Mouse (Mus musculus): Measurements from ENCODE around the gene Tmem240. TPM values are rescaled to one million over a fixed set of nuclear protein-coding genes. Genes with fewer than 3 reads are reported as not detected.
"Not testable (repeated sequence)": the region's sequence is repeated elsewhere in the genome, so short reads cannot be mapped to it uniquely, and the experiment has no call there.

Tmem240 gene
- polyA plus RNA-seq (2015; fragmentation: Nextera tagmentation; extraction: Ambion mirVana) = 11.6 and 12.0 TPM in 2 replicates

DNA sequence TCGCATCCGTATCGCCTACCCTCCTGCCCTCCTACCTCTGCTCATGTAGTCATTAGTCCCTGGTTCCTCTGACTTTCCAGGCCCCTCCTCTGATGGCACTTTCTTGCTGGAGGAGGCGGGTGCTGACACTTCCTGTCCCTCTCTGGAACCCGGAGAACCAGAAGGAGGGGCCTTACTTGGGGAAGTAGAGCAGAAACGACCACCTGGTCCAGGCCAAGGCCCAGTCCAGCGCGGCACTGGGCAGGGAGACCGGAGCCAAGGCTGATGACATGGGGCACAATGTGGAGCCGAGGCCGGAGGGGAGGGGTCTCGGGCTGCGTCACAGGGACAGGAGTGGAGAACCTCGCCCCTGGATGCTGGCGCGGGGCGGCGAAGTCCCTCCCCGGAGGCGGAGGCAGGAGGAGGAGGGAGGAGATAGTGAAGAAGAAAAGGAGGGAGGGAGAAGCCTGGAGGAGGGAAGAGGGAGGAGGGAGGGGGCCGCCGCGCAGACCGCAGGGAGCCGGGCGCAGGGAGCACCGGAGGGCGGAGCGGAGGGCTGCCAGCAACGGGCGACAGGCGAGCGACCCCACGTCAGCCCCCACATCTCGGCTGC is at the start of gene Tmem240:
Gene Tmem240 (plus strand): TSS at position 451 of the 592 bp plus-strand sequence.
- Histone ChIP-seq H3K9me3 (no peaks in the 10 kb centered on the region), H3K4me1 (replicated peaks) (peaks cover 41% of the 10 kb centered on the region), H3K4me3 (peak within 1 kb of the TSS; percentile 81), H3K36me3 (peaks cover 32% of the 10 kb centered on the region), H3K9ac (peak within 1 kb of the TSS; percentile 96), H3K4me2 (peak within 1 kb of the TSS; percentile 96), H3K27me3 (no peaks in the 10 kb centered on the region), H3K27ac (peak within 1 kb of the TSS; percentile 96)
- peak; percentile 94 for ATAC-seq (ENCODE audit: low FRiP score)
- WGBS = under 1% methylated on average over 33 of the region's 35 CpGs

DNA sequence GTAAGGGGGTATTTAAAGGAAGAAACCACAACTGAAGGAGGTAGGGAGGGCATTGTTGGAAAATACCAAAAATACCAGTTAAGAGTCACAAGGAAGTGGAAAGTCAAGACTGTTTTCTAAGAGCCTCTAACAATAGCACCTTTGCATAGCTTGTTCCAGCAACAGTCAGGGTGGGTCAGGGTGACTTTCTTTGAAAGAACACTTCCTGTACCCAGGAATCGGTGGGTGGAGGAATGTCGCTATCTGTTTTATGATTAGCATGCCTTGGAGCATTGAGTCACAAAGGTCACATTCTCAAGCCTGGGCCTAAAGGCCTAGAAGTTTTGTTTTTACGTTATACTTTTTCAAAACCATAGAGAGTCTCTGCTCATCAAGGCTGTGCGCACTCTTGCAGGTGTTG is 46.8 kb upstream of the Tmem240 start:
- not testable (repeated sequence) for H3K27ac ChIP-seq; H3K36me3 ChIP-seq; H3K27me3 ChIP-seq; H3K9ac ChIP-seq; H3K9me3 ChIP-seq; H3K4me2 ChIP-seq; H3K4me1 ChIP-seq (replicated peaks); H3K4me3 ChIP-seq; ATAC-seq (ENCODE audit: low FRiP score)
- 97% methylated on average over 4 of the region's 4 CpGs for WGBS

DNA sequence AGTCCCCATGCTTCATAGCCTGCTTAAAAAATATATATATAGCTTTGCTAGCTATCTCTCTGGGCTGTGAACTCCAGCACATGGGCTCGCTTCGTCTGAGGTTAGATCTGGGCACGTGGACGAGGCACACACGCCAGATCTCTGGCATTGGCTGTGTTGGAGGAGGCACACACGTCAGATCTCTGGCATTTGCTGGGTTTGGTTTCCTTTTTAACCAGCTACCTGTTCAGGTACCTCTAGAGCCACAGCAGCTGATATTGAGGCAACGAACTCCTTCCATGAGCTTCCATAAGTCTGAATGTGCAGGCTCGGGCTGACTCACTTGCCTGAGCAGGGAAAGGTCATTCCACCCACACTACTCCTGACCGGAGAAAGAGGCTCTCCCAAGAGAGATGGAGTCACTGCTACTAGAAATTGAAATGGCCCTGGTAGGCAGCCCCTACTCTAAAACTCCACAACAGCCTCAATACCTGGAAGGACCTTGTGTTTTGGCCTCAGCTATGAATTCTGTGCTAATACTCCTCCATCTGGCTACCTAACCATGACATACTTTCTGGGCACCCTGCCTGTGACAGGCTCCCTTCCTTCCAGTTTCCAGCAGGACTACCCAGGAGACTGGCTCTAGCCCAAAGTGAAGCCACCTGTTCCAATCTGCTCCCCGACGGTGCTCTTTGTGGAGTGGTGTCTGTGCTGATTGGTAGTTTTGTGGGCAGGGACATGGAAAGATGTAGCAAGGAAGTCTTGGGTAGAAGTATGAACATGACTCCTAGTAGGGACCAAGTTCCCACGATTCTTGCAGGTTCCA is 43.8 kb upstream of the Tmem240 start:
- no peaks in the 10 kb centered on the region for H3K9me3 ChIP-seq
- no peak for ATAC-seq (ENCODE audit: low FRiP score)

DNA sequence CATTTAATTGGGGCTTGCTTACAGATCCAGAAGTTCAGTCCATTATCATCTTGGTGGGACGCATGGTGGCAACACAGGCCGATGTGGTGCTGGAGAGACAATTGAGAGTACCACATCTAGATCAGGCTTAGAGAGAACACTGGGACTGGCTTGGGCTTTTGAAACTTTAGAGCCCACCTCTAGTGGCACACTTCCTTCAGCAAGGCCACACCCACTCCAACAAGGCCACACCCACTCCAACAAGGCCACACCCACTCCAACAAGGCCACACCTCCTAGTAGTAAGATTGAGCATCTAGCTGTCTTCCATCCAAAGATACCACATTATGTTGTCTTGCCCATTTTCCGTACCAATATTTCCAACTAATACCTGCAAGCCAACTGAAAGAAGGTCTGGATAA is 42.2 kb upstream of the Tmem240 start:
- Histone ChIP-seq H3K4me3 (no peak overlapping the region), H3K27me3 (peaks cover 23% of the 10 kb centered on the region), H3K9ac (no peak overlapping the region), H3K36me3 (no peaks in the 10 kb centered on the region), H3K27ac (no peak overlapping the region), H3K4me1 (replicated peaks) (peaks cover 28% of the 10 kb centered on the region), H3K9me3 (no peaks in the 10 kb centered on the region), H3K4me2 (no peak overlapping the region)
- ATAC-seq (ENCODE audit: low FRiP score) = no peak
- 95% methylated on average over 3 of the region's 3 CpGs for WGBS

More for the DNA sequence above, 43.8 kb upstream of the Tmem240 start:
- Histone ChIP-seq H3K4me1 (replicated peaks) (peaks cover 16% of the 10 kb centered on the region), H3K36me3 (no peaks in the 10 kb centered on the region), H3K27ac (no peak overlapping the region), H3K27me3 (peaks cover 16% of the 10 kb centered on the region), H3K9ac (no peak overlapping the region), H3K4me3 (no peak overlapping the region), H3K4me2 (no peak overlapping the region)
- 86% methylated on average over 12 of the region's 12 CpGs for WGBS

DNA sequence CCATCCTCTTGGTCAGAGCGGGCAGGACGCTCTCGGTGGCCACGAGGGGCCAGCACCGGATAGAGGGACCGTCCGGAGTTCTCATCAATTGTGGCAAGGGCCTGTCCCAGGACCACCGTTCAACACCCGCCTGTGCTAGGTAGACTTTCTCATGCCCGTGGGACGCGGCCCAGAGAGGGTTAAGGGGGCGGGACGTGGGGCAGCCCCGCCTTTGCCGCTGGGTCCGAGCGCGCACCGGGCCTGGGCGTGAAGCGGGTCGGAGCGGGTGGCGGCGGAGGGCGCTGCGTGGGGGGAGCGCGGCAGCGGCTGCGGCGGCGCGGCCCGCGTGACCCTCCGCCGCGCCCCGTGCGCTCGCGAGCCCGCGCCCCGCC is 40.5 kb upstream of the Tmem240 start, which contains the start of gene Fndc10:
Gene Fndc10 (plus strand): TSS at position 232 of the 371 bp plus-strand sequence.
- Histone ChIP-seq H3K4me2 (peak within 1 kb of the TSS; percentile 90), H3K4me1 (replicated peaks) (peaks cover 28% of the 10 kb centered on the region), H3K9ac (peak within 1 kb of the TSS; percentile 86), H3K9me3 (no peaks in the 10 kb centered on the region), H3K36me3 (no peaks in the 10 kb centered on the region), H3K27me3 (peaks cover 23% of the 10 kb centered on the region), H3K4me3 (peak within 1 kb of the TSS; percentile 65), H3K27ac (peak within 1 kb of the TSS; percentile 96)
- peak; percentile 86 for ATAC-seq (ENCODE audit: low FRiP score)
- under 1% methylated on average over 36 of the region's 47 CpGs for WGBS

DNA sequence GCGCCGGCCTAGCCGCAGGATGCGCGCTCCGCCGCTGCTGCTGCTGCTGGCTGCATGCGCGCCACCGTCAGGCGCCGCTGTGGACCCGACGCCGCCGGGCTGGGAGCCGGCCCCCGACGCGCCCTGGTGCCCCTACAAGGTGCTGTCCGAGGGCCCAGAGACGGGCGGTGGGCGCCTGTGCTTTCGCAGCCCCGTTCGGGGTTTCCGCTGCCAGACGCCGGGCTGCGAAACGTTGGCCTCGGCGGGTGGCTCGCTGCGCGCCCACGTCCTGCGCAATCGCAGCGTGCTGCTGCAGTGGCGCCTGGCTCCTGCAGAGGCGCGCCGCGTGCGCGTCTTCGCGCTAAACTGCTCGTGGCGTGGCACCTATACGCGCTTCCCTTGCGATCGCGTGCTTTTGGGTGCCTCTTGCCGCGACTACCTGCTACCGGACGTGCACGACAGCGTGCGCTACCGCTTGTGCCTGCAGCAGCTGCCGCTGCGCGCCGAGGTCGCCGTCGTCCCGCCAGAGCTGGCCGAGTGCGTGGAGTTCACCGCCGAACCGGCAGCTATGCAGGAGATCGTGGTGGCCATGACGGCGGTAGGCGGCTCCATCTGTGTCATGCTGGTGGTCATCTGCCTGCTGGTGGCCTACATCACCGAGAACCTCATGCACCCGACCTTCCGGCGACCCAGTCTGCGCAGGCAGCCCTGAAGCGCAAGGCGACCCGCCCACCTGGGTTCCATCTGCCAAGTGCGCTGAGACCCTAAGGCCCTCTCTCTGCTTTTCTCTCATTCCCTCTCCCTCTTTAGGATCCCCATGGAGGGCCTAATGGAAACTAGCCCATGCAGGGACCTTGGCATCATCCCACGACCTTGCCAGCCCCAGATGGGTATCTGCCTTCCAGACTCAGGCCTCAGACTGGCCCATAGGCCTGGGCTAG is 39.9 kb upstream of the Tmem240 start:
- Histone ChIP-seq H3K4me2 (peak overlapping the region; percentile 90), H3K36me3 (no peaks in the 10 kb centered on the region), H3K4me3 (peak overlapping the region; percentile 65), H3K4me1 (replicated peaks) (peaks cover 28% of the 10 kb centered on the region), H3K27ac (peak overlapping the region; percentile 96), H3K9me3 (no peaks in the 10 kb centered on the region), H3K9ac (peak overlapping the region; percentile 86), H3K27me3 (peaks cover 23% of the 10 kb centered on the region)
- WGBS = under 1% methylated on average over 88 of the region's 92 CpGs
- ATAC-seq (ENCODE audit: low FRiP score) = peak; percentile 87

DNA sequence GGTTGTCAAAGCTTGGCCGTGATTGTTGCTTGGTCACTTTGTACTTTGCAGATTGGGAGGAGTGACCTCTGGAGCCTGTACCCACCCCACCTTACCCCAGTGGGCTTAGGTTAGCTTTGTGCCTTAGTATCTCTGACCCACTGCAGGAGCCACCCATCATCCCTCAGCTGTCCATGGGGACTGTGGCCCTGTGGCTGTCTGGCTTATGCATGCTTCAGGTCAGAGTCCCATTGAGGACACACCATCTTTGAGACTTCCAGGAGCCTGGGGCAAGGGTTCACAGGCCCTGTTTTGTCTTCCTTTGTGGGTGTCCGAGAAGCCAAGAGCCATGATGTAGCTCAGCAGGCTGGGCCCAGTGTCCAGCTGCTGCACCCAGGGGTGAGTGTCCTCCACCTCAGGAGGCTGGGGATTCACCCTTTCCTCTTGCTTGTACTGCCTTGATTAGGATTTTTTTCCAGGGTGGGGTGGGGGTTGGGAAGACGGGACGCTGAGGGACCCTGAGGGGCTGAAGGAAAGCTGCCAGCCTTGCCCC is 39.0 kb upstream of the Tmem240 start:
- Histone ChIP-seq H3K9me3 (no peaks in the 10 kb centered on the region), H3K4me3 (peak overlapping the region; percentile 65), H3K27me3 (peaks cover 23% of the 10 kb centered on the region), H3K27ac (no peak overlapping the region), H3K9ac (peak overlapping the region; percentile 86), H3K4me2 (peak overlapping the region; percentile 90), H3K36me3 (no peaks in the 10 kb centered on the region), H3K4me1 (replicated peaks) (peaks cover 28% of the 10 kb centered on the region)
- WGBS = 84% methylated on average over 4 of the region's 4 CpGs
- no peak; the same call in 1 of the 2 replicates for ATAC-seq (ENCODE audit: low FRiP score)

DNA sequence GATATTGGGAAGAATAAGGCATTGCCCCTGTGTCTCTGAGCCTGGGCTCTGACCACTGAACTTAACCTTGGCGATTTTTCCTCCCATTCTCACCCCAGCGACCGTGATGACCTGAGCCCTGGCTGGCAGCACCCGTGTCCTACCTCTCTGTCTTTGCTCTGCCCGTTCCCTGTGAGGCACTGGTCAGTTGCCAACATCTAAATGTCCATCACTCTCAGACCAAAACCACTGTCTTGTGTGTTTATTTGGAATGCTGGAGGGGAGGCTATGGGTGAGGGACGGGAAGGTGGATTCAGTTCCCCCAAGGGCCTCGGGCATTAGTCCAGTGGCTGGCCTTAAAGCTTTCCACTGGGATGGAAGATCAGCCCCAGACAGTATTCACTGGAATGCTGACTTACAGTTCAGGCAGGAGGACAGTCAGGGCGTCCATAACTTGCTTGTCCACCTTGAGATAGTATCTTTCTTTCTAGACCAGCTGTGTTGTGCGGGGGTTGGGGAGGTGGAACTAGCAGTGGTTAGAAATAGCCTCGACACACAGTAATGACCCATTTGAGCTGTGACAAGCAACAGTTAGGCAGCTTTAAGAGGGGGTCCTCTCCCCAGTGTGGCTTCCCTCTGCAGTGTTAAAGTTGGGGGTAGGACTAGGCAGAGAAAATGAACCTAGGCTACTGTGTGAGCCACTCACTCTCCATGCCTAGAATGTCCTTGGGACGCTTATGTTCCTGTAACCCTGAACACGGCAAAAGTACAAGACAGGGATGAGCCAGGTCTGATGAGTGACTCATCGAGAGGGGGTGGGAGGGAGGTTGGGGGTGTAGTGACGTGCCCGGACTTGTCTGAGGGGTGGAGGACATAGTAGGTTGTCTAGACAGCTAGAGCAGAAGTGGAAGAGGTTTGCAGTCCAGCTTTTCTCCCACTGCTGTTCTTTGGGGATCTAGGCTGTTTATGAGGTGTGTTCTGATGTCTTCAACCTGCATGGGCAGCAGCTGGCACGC is 38.0 kb upstream of the Tmem240 start:
- H3K36me3 ChIP-seq = no peaks in the 10 kb centered on the region
- H3K4me3 ChIP-seq = peak overlapping the region; percentile 65
- H3K27ac ChIP-seq = no peak overlapping the region
- H3K4me1 ChIP-seq (replicated peaks) = peaks cover 28% of the 10 kb centered on the region
- peak overlapping the region; percentile 90 for H3K4me2 ChIP-seq
- ATAC-seq (ENCODE audit: low FRiP score) = no peak
- no peaks in the 10 kb centered on the region for H3K9me3 ChIP-seq
- H3K9ac ChIP-seq = peak overlapping the region; percentile 86
- peaks cover 16% of the 10 kb centered on the region for H3K27me3 ChIP-seq
- WGBS = 77% methylated on average over 16 of the region's 16 CpGs

DNA sequence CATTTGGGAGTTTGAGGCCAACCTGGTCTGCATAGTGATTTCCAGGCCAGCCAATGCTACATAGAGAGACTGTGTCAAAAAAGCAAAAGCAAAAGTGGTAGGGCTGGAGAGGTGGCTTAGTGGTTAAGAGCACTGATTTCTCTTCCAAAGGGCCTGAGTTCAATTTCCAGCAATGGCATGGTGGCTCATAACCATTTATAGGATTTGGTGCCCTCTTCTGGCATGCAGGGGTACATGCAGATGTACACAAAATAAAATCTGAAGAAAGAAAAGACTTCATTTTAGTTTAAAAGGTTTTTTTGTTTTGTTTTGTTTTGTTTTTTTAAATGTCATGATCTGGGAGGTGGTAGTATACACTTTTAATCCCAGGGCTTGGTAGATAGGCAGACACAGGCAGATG is 34.2 kb upstream of the Tmem240 start:
- no peak for ATAC-seq (ENCODE audit: low FRiP score)
- Histone ChIP-seq H3K9ac (no peak overlapping the region), H3K4me2 (no peak overlapping the region), H3K27me3 (peaks cover 11% of the 10 kb centered on the region), H3K27ac (no peak overlapping the region), H3K9me3 (no peaks in the 10 kb centered on the region), H3K4me1 (replicated peaks) (peaks cover 20% of the 10 kb centered on the region), H3K36me3 (no peaks in the 10 kb centered on the region), H3K4me3 (no peak overlapping the region)

DNA sequence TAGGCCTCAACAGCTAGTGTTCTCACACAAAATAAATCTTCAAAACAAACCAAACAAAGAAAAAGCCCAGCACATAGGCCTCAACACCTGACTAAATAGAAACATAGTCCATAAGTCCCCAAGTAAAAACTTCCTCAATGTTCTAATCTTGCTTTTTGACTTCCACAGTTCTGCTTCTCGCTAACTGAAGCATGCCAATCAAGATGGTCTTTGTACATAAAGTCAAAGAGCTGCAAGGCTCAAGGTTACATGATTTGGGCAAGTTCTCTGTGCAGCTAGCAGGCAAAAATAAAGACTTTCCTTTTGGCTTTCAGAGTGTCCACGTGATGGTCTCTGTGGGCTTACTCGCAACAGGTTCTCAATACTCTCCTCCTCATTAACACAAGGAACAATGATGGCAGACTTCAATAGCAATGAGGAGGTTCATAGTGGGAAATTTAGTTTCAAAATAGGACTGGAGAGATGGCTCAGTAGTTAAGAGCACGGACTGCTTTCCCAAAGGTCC is 31.1 kb upstream of the Tmem240 start:
- Histone ChIP-seq H3K9me3 (no peaks in the 10 kb centered on the region), H3K4me3 (no peak overlapping the region), H3K9ac (no peak overlapping the region), H3K4me2 (no peak overlapping the region), H3K27ac (no peak overlapping the region), H3K27me3 (no peaks in the 10 kb centered on the region), H3K4me1 (replicated peaks) (peaks cover 25% of the 10 kb centered on the region), H3K36me3 (no peaks in the 10 kb centered on the region)
- no peak for ATAC-seq (ENCODE audit: low FRiP score)
- 95% methylated on average over 4 of the region's 4 CpGs for WGBS

All from hindbrain, embryonic 13.5 days (tissue).